ENCODE assay signal across 21 mouse cellular contexts in genomic region chr6:86871783-86872182, GRCm38 (mm10). TPM values are rescaled to one million over a fixed set of nuclear protein-coding genes. Genes with fewer than 3 reads are reported as not detected.
DNase-seq lines count a peak whose midpoint lies in the region; ATAC-seq and TF ChIP-seq lines count a peak whose summit lies in the region.
"Had no signal": no experiment of that assay in that cellular context is flagged by ENCODE, and none has a peak within 500 bp of the region (broad histone marks: within the 10 kb centered on the region; RNA-seq: fewer than 3 reads in every experiment).

No protein-coding gene starts in this region.

- H3K9ac ChIP-seq in neural tube, embryonic 15.5 days (replicated peaks), result no peak overlapping the region
- H3K9ac ChIP-seq: forebrain, embryonic 12.5 days; hindbrain, embryonic 15.5 days; liver, embryonic 15.5 days; stomach, embryonic 15.5 days had no signal

- no peak overlapping the region for H3K4me3 ChIP-seq in spleen, adult 2 months (ENCODE audit: extremely low read depth, insufficient read depth, insufficient read length)
- H3K4me3 ChIP-seq in brown adipose tissue, adult 24 weeks (ENCODE audit: insufficient read depth, low read depth, low read length), result no peak overlapping the region
- H3K4me3 ChIP-seq in neural tube, embryonic 15.5 days (replicated peaks), result no peak overlapping the region
- H3K4me3 ChIP-seq: forebrain, embryonic 12.5 days; heart, embryonic 10.5 days; hindbrain, embryonic 15.5 days; left cerebral cortex, adult 2 months; liver, embryonic 15.5 days; midbrain, embryonic 10.5 days; stomach, embryonic 15.5 days had no signal

- H3K27ac ChIP-seq in spleen, adult 2 months (ENCODE audit: insufficient read depth, low read length), result no peak overlapping the region
- H3K27ac ChIP-seq in brown adipose tissue, adult 24 weeks (replicated peaks; ENCODE audit: low read depth, low read length), result peak overlapping the region; percentile 30; the same call in 1 of the 2 replicates
- no peak overlapping the region for H3K27ac ChIP-seq in neural tube, embryonic 15.5 days (replicated peaks)
- H3K27ac ChIP-seq: forebrain, embryonic 12.5 days; heart, embryonic 10.5 days; hindbrain, embryonic 15.5 days; left cerebral cortex, adult 2 months; liver, embryonic 15.5 days; midbrain, embryonic 10.5 days; stomach, embryonic 15.5 days had no signal

- H3K27me3 ChIP-seq in spleen, adult 2 months (ENCODE audit: control insufficient read depth, insufficient read depth, low read length), result no peaks in the 10 kb centered on the region
- no peaks in the 10 kb centered on the region for H3K27me3 ChIP-seq in neural tube, embryonic 15.5 days (replicated peaks)
- H3K27me3 ChIP-seq: forebrain, embryonic 12.5 days; hindbrain, embryonic 15.5 days; liver, embryonic 15.5 days; stomach, embryonic 15.5 days had no signal

- H3K36me3 ChIP-seq in spleen, adult 2 months (ENCODE audit: control insufficient read depth, insufficient read depth, low read length), result peaks cover 1% of the 10 kb centered on the region; the same call in 1 of the 2 replicates
- no peaks in the 10 kb centered on the region for H3K36me3 ChIP-seq in neural tube, embryonic 15.5 days
- H3K36me3 ChIP-seq: forebrain, embryonic 12.5 days; hindbrain, embryonic 15.5 days; stomach, embryonic 15.5 days had no signal

- no peak for ATAC-seq in neural tube, embryonic 15.5 days (ENCODE audit: low FRiP score)

- 67% methylated on average over 10 of the region's 10 CpGs for WGBS in spleen, adult 2 months
- WGBS in neural tube, embryonic 15.5 days, result 98% methylated on average over 10 of the region's 10 CpGs

- no peak for TF ChIP-seq POLR2A in spleen, adult 2 months (IDR thresholded peaks at IDR 0.05; ENCODE audit: low read depth, low read length)

- no peak overlapping the region for H3K4me2 ChIP-seq in neural tube, embryonic 15.5 days
- H3K4me2 ChIP-seq: forebrain, embryonic 12.5 days; hindbrain, embryonic 15.5 days; liver, embryonic 15.5 days; stomach, embryonic 15.5 days had no signal

- H3K9me3 ChIP-seq in neural tube, embryonic 15.5 days (replicated peaks), result no peaks in the 10 kb centered on the region
- H3K9me3 ChIP-seq: forebrain, embryonic 12.5 days; heart, embryonic 10.5 days; hindbrain, embryonic 15.5 days; liver, embryonic 15.5 days; midbrain, embryonic 10.5 days; stomach, embryonic 15.5 days had no signal

- H3K4me1 ChIP-seq in spleen, adult 2 months (ENCODE audit: control insufficient read depth, insufficient read depth, insufficient read length), result peaks cover 5% of the 10 kb centered on the region; the same call in 1 of the 2 replicates
- peaks cover 36% of the 10 kb centered on the region for H3K4me1 ChIP-seq in brown adipose tissue, adult 24 weeks (ENCODE audit: control insufficient read depth, insufficient read depth, insufficient read length, low read length)
- peaks cover 16% of the 10 kb centered on the region for H3K4me1 ChIP-seq in neural tube, embryonic 15.5 days
- H3K4me1 ChIP-seq: forebrain, embryonic 12.5 days; midbrain, embryonic 10.5 days had no signal

- DNase-seq in spleen, adult 2 months (ENCODE audit: low read depth in 1 of 2, low spot score in 2 of 2), result peak; percentile 15 to 65
- DNase-seq in spleen, adult 12 weeks (ENCODE audit: low spot score), result no peak
- DNase-seq in CD4-positive helper T cell, adult 2 months (ENCODE audit: low read depth, low spot score), result peak; percentile 65
- peak; percentile 41 to 53 for DNase-seq in natural killer cell, adult 2 months (ENCODE audit: low spot score in 2 of 2)
- no peak for DNase-seq in kidney, adult 11 months
- no peak for DNase-seq in frontal cortex, postnatal 14 days (ENCODE audit: low spot score in 2 of 2)
- DNase-seq: cerebellum, postnatal 14 days; gastrocnemius, postnatal 14 days; kidney, adult 18-20 months; kidney, postnatal 14 days; lung, postnatal 14 days; right cerebral cortex, postnatal 4 days had no signal

- no peak for TF ChIP-seq CTCF in spleen, adult 2 months (IDR thresholded peaks at IDR 0.05; ENCODE audit: extremely low read depth, insufficient read depth, insufficient read length, insufficient replicate concordance)

RNA-seq across cellular contexts. Expression of gene Aak1, which starts 22.5 kb away (rescaled TPM):
- polyA plus RNA-seq in spleen, adult 2 months (2012; rRNA removed), result 21.5 and 22.1 TPM in 2 replicates
- polyA plus RNA-seq in brown adipose tissue, adult 24 weeks (2012; ENCODE audit: insufficient read depth, insufficient read length, missing spikeins), result 6.9 and 13.2 TPM in 2 replicates
- polyA plus RNA-seq in neural tube, embryonic 15.5 days (2015; fragmentation: Nextera tagmentation; extraction: Ambion mirVana), result 40.2 and 43.4 TPM in 2 replicates

Comparison
In these comparisons a context has a peak if more than half of its experiments do, and no peak if none do; other contexts are left out.
1. DNase-seq: peak in spleen, adult 2 months (2 of 2), CD4-positive helper T cell, adult 2 months (single experiment) and natural killer cell, adult 2 months (2 of 2); none in spleen, adult 12 weeks (single experiment), kidney, adult 11 months (single experiment) and frontal cortex, postnatal 14 days (0 of 2).